Mouse (Mus musculus): Measurements from ENCODE around the gene Lrrc2. TPM values are rescaled to one million over a fixed set of nuclear protein-coding genes. Genes with fewer than 3 reads are reported as not detected.

The Lrrc2 gene
- polyA plus RNA-seq (2012; rRNA removed) = 0.38 and 0.84 TPM in 2 replicates

GRCm38 (mm10) chr9:110951397-110951796 is at the start of gene Lrrc2:
TSS of gene Lrrc2 (plus strand) at chr9:110951545.
- no peak for DNase-seq
- Histone ChIP-seq H3K4me3 (replicated peaks; ENCODE audit: extremely low read depth, low read depth, low read length) (no peak within 1 kb of the TSS), H3K4me1 (ENCODE audit: control insufficient read depth, insufficient read depth, low read length) (no peaks in the 10 kb centered on the region)
- WGBS = 77% methylated on average over 11 of the region's 11 CpGs
- TF ChIP-seq POLR2A (IDR thresholded peaks at IDR 0.05; ENCODE audit: borderline replicate concordance, extremely low read depth, low read depth, low read length) (no peak), CTCF (IDR thresholded peaks at IDR 0.05; ENCODE audit: insufficient read depth, low read length) (no peak)

DNA sequence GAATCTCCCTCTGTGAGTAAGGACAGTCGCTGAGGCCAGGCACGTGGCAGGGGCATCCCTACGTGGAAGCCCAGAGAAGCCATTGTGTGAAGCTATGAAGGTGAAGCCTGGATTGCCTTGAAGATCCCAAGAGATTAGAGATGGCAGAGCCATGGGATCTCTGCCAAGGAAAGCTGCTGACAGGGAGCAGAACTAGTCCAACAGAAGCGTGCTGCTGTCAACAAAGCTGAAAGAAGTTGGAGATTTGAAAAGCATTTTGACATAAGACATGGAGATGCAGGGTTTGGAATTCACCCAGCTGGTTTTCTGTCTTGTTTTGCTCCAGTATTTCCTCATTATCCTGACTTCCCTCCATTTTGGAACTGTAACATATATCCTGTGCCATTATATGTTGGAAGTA is 49.1 kb upstream of the Lrrc2 start:
- DNase-seq = no peak
- no peak for TF ChIP-seq POLR2A (IDR thresholded peaks at IDR 0.05; ENCODE audit: borderline replicate concordance, extremely low read depth, low read depth, low read length)
- no peak for TF ChIP-seq CTCF (IDR thresholded peaks at IDR 0.05; ENCODE audit: insufficient read depth, low read length)
- no peaks in the 10 kb centered on the region for H3K4me1 ChIP-seq (ENCODE audit: control insufficient read depth, insufficient read depth, low read length)
- 67% methylated on average over 4 of the region's 4 CpGs for WGBS
- no peak overlapping the region for H3K4me3 ChIP-seq (replicated peaks; ENCODE audit: extremely low read depth, low read depth, low read length)

DNA sequence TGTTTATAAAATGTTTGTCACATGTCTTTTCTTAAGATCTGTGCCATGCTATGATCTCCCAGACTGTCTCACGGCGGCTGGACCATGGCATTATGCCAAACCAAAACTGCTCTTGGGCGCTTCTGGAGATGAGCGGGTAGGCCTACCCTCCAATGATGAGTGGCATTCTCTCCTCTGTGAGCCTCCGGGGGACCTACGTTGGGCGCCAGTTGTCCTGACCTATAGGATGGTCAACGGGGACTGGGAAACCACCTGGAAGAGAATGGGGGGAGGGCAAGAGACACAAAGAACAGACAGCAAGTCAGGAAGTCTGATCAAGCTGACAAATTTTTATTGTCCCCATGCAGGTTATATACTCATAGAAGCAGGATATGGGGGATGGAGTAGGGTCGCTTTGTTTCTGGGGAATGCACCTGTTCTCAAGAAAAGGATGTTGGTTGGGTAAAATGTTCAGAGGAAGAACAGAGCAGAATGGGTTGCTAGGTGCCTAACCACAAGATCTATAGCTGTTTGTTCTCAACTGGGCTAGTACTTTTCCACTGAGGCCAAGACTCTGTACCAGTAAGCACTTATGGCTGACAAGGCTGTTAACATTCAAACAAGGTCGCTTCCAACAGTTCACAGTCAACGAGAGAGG is 44.0 kb upstream of the Lrrc2 start:
- DNase-seq = no peak
- TF ChIP-seq POLR2A (IDR thresholded peaks at IDR 0.05; ENCODE audit: borderline replicate concordance, extremely low read depth, low read depth, low read length) = no peak
- no peak for TF ChIP-seq CTCF (IDR thresholded peaks at IDR 0.05; ENCODE audit: insufficient read depth, low read length)
- H3K4me1 ChIP-seq (ENCODE audit: control insufficient read depth, insufficient read depth, low read length) = no peaks in the 10 kb centered on the region
- H3K4me3 ChIP-seq (replicated peaks; ENCODE audit: extremely low read depth, low read depth, low read length) = no peak overlapping the region
- 89% methylated on average over 11 of the region's 11 CpGs for WGBS

GRCm38 (mm10) chr9:110907838-110908630 is 43.3 kb upstream of the Lrrc2 start:
- WGBS = 75% methylated on average over 4 of the region's 4 CpGs
- no peak for DNase-seq

GRCm38 (mm10) chr9:110908631-110909016 is 42.7 kb upstream of the Lrrc2 start:
- no peak for TF ChIP-seq POLR2A (IDR thresholded peaks at IDR 0.05; ENCODE audit: borderline replicate concordance, extremely low read depth, low read depth, low read length)
- TF ChIP-seq CTCF (IDR thresholded peaks at IDR 0.05; ENCODE audit: insufficient read depth, low read length) = no peak
- H3K4me3 ChIP-seq (replicated peaks; ENCODE audit: extremely low read depth, low read depth, low read length) = no peak overlapping the region
- DNase-seq = no peak
- no peaks in the 10 kb centered on the region for H3K4me1 ChIP-seq (ENCODE audit: control insufficient read depth, insufficient read depth, low read length)
- 95% methylated on average over 3 of the region's 3 CpGs for WGBS

More at GRCm38 (mm10) chr9:110907838-110908630, 43.3 kb upstream of the Lrrc2 start:
- TF ChIP-seq POLR2A (IDR thresholded peaks at IDR 0.05; ENCODE audit: borderline replicate concordance, extremely low read depth, low read depth, low read length) = no peak
- TF ChIP-seq CTCF (IDR thresholded peaks at IDR 0.05; ENCODE audit: insufficient read depth, low read length) = no peak
- H3K4me3 ChIP-seq (replicated peaks; ENCODE audit: extremely low read depth, low read depth, low read length) = no peak overlapping the region
- no peaks in the 10 kb centered on the region for H3K4me1 ChIP-seq (ENCODE audit: control insufficient read depth, insufficient read depth, low read length)

GRCm38 (mm10) chr9:110909371-110909967 is 41.9 kb upstream of the Lrrc2 start:
- WGBS = 59% methylated on average over 6 of the region's 6 CpGs
- Histone ChIP-seq H3K4me1 (ENCODE audit: control insufficient read depth, insufficient read depth, low read length) (no peaks in the 10 kb centered on the region), H3K4me3 (replicated peaks; ENCODE audit: extremely low read depth, low read depth, low read length) (no peak overlapping the region)
- TF ChIP-seq POLR2A (IDR thresholded peaks at IDR 0.05; ENCODE audit: borderline replicate concordance, extremely low read depth, low read depth, low read length) = no peak
- TF ChIP-seq CTCF (IDR thresholded peaks at IDR 0.05; ENCODE audit: insufficient read depth, low read length) = no peak
- no peak for DNase-seq

GRCm38 (mm10) chr9:110914631-110915236 is 36.6 kb upstream of the Lrrc2 start:
- WGBS = 58% methylated on average over 21 of the region's 21 CpGs
- TF ChIP-seq CTCF (IDR thresholded peaks at IDR 0.05; ENCODE audit: insufficient read depth, low read length) = no peak
- no peak for TF ChIP-seq POLR2A (IDR thresholded peaks at IDR 0.05; ENCODE audit: borderline replicate concordance, extremely low read depth, low read depth, low read length)
- no peak for DNase-seq
- Histone ChIP-seq H3K4me3 (replicated peaks; ENCODE audit: extremely low read depth, low read depth, low read length) (no peak overlapping the region), H3K4me1 (ENCODE audit: control insufficient read depth, insufficient read depth, low read length) (no peaks in the 10 kb centered on the region)

DNA sequence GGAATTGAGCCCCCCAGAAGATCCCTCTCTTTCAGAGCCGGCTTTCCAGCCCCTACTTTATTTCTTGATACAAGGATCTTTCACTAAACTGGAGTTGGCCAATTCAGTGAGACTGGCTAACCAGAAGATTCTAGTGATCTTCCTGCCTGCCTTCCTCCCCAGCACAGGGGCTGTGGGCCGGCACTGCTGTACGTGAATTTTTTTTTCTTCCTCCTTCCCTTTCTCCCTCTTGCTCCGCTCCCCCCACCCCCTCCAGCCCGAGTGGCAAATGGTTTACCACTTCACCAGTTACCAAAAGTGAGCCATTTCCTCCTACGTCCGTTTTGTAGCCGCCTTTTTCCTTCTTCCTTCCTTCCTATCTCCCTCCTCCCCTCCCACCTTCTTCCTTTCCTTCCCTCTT is 35.9 kb upstream of the Lrrc2 start:
- DNase-seq = no peak
- no peak for TF ChIP-seq CTCF (IDR thresholded peaks at IDR 0.05; ENCODE audit: insufficient read depth, low read length)
- no peak for TF ChIP-seq POLR2A (IDR thresholded peaks at IDR 0.05; ENCODE audit: borderline replicate concordance, extremely low read depth, low read depth, low read length)
- WGBS = 38% methylated on average over 8 of the region's 8 CpGs
- Histone ChIP-seq H3K4me1 (ENCODE audit: control insufficient read depth, insufficient read depth, low read length) (0 out of 2 replicates have a peak, but pooled peaks cover 5% of the 10 kb centered on the region), H3K4me3 (replicated peaks; ENCODE audit: extremely low read depth, low read depth, low read length) (no peak overlapping the region)

DNA sequence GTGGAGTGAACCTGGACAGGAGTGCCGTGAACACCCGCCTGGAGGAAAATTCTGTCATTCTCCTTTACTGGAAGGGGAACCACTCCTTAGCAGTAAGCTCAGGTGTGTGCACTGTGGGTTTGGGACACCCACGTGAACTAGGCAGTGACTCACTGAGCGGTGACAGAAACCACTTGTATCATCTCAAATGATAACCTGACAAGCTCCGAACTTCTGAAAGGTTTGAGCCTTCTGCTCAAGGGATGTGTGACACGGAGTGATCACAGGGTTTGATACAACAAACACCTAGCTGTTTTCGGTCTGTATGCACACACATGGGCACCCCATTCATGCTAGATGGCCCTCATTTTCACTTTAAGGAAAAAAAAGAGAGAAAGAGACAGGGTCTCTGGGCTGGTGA is 34.6 kb upstream of the Lrrc2 start, which contains the start of gene Fam240a:
TSS of gene Fam240a (minus strand) at position 76 of the 400 bp plus-strand sequence.
- TF ChIP-seq POLR2A (IDR thresholded peaks at IDR 0.05; ENCODE audit: borderline replicate concordance, extremely low read depth, low read depth, low read length) = no peak
- no peak for TF ChIP-seq CTCF (IDR thresholded peaks at IDR 0.05; ENCODE audit: insufficient read depth, low read length)
- no peak within 1 kb of the TSS for H3K4me3 ChIP-seq (replicated peaks; ENCODE audit: extremely low read depth, low read depth, low read length)
- no peak for DNase-seq
- H3K4me1 ChIP-seq (ENCODE audit: control insufficient read depth, insufficient read depth, low read length) = 0 out of 2 replicates have a peak, but pooled peaks cover 9% of the 10 kb centered on the region
- 84% methylated on average over 7 of the region's 7 CpGs for WGBS
